In genomic region chr17:15429937-15430336, GRCm38 (mm10) we compare ENCODE assay signal across 8 mouse cellular contexts. TPM values are rescaled to one million over a fixed set of nuclear protein-coding genes. Genes with fewer than 3 reads are reported as not detected.
DNase-seq lines count a peak whose midpoint lies in the region; ATAC-seq lines count a peak whose summit lies in the region.

No protein-coding gene starts in this region.

- no peak overlapping the region for H3K27ac ChIP-seq in heart, embryonic 12.5 days (ENCODE audit: poor library complexity, severe bottlenecking)

- H3K9ac ChIP-seq in heart, embryonic 12.5 days: no peak overlapping the region

- no peak overlapping the region for H3K4me2 ChIP-seq in heart, embryonic 12.5 days

- ATAC-seq in heart, embryonic 12.5 days (ENCODE audit: insufficient number of reproducible peaks, low FRiP score): no peak

- no peaks in the 10 kb centered on the region for H3K27me3 ChIP-seq in heart, embryonic 12.5 days (replicated peaks)

- peaks cover 69% of the 10 kb centered on the region for H3K36me3 ChIP-seq in heart, embryonic 12.5 days

- H3K4me1 ChIP-seq in heart, embryonic 12.5 days (replicated peaks): peaks cover 16% of the 10 kb centered on the region; the same call in 1 of the 2 replicates

- no peak overlapping the region for H3K4me3 ChIP-seq in heart, embryonic 12.5 days

- DNase-seq in cerebellum, adult 11 months: peak; percentile 16
- no peak for DNase-seq in cerebellum, adult 9-11 months
- DNase-seq in heart, postnatal 14 days: peak; percentile 16 to 17
- peak; percentile 39 for DNase-seq in MN1 (ENCODE audit: low spot score)
- DNase-seq in kidney, postnatal 10 days: peak; percentile 70
- no peak for DNase-seq in urinary bladder, postnatal 36 days (ENCODE audit: low spot score in 2 of 2)
- DNase-seq in frontal cortex, postnatal 36 days (ENCODE audit: low spot score in 2 of 2): no peak

- H3K9me3 ChIP-seq in heart, embryonic 12.5 days (replicated peaks): no peaks in the 10 kb centered on the region

- intact Hi-C loops in heart, postnatal 14 days (cut with DNase I): no loop called here

- 60% methylated on average over 1 of the region's 1 CpGs for WGBS in heart, embryonic 12.5 days

RNA-seq across cellular contexts. Expression of gene Fam120b, which starts 33.9 kb away (rescaled TPM):
- total RNA-seq in heart, postnatal 14 days (2021): 10 to 100 TPM; 10.9 to 11.2 TPM
- polyA plus RNA-seq in heart, embryonic 12.5 days (2016; fragmentation: Nextera tagmentation; extraction: Ambion mirVana): 17.2 and 17.3 TPM in 2 replicates

RNA-seq across cellular contexts. Expression of gene Dll1, which starts 53.3 kb away (rescaled TPM):
- 1 to 10 TPM; 7.9 to 9.0 TPM for total RNA-seq in heart, postnatal 14 days (2021)
- 10.1 and 11.8 TPM in 2 replicates for polyA plus RNA-seq in heart, embryonic 12.5 days (2016; fragmentation: Nextera tagmentation; extraction: Ambion mirVana)

Comparison
In these comparisons a context has a peak if more than half of its experiments do, and no peak if none do; other contexts are left out.
1. DNase-seq: peak in cerebellum, adult 11 months (single experiment), heart, postnatal 14 days (2 of 2), MN1 (single experiment) and kidney, postnatal 10 days (single experiment); none in cerebellum, adult 9-11 months (single experiment), urinary bladder, postnatal 36 days (0 of 2) and frontal cortex, postnatal 36 days (0 of 2).